Mouse (Mus musculus) CH12.LX (cell line): Measurements from ENCODE around the gene Camta1.

Source experiments
- BHLHE40 ChIP-seq: IDR thresholded peaks from 2 replicates; pipeline ENCODE4 v1.6.1; 2011; ENCODE audit warnings: mild to moderate bottlenecking, low read depth, low read length, improper control_type of control experiment
- CHD1 ChIP-seq: IDR thresholded peaks from 2 replicates; pipeline ENCODE4 v1.6.1; 2012; ENCODE audit warnings: low read depth, low read length, improper control_type of control experiment, inconsistent platforms
- CHD2 ChIP-seq: IDR thresholded peaks from 2 replicates; pipeline ENCODE4 v1.6.1; 2011; ENCODE audit warnings: low read length, improper control_type of control experiment
- CTCF ChIP-seq, 2 experiments: IDR thresholded peaks in 1 of 2; conservative IDR thresholded peaks in 1 of 2; 2 replicates each; pipeline ENCODE4 v1.5.1; 2011 to 2012; ENCODE audit warnings: low read depth in 2 of 2, low read length in 2 of 2, improper control_type of control experiment in 1 of 2, inconsistent platforms in 1 of 2, mild to moderate bottlenecking in 1 of 2, moderate library complexity in 1 of 2
- EP300 ChIP-seq: IDR thresholded peaks from 2 replicates; pipeline ENCODE4 v1.6.1; 2011; ENCODE audit warnings: low read length, improper control_type of control experiment
- KAT2A ChIP-seq: IDR thresholded peaks from 2 replicates; pipeline ENCODE4 v1.6.1; 2012; ENCODE audit warnings: low read length, improper control_type of control experiment, inconsistent platforms; ENCODE audit not compliant: insufficient replicate concordance
- MEF2A ChIP-seq: IDR thresholded peaks from 2 replicates; pipeline ENCODE4 v1.6.1; 2014; ENCODE audit warnings: low read depth, mild to moderate bottlenecking, inconsistent platforms, low read length, improper control_type of control experiment, borderline replicate concordance
- MXI1 ChIP-seq: IDR thresholded peaks from 2 replicates; pipeline ENCODE4 v1.6.1; 2011; ENCODE audit warnings: mild to moderate bottlenecking, low read depth, low read length, improper control_type of control experiment
- POLR2A ChIP-seq: IDR thresholded peaks from 2 replicates; pipeline ENCODE4 v1.6.1; 2011; ENCODE audit warnings: low read depth, mild to moderate bottlenecking, improper control_type of control experiment, low read length
- RCOR1 ChIP-seq: conservative IDR thresholded peaks from 2 replicates; pipeline ENCODE4 v1.6.1; 2012; ENCODE audit warnings: low read depth, mild to moderate bottlenecking, inconsistent platforms, low read length, improper control_type of control experiment

DNA sequence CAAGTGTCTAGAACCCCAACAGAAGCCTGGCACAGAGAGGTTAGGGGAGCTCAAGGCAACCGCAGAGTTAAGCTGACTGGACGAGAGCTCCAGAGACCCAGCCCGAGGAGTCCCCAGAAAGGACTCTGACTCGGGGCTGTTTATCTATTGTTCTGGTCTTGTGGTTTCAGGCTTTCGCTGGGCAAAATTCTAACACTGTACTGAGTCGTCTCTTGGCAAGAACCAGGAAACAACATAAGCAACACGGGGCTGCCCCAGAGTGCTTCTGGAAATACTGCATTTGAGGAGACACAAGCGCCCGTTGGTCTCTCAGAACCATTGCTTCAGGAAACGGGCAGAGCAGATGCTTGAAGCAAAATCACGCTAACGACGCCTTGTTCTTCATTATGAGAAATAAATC lies 860.3 kb downstream of the Camta1 start:
- 0 out of 2 replicates have a peak, but pooled peaks have one; percentile 27 for TF ChIP-seq EP300
- no peak for TF ChIP-seq CHD2
- no peak for TF ChIP-seq MXI1
- TF ChIP-seq CTCF (conservative IDR thresholded peaks at IDR 0.05 in 1 of 2, IDR thresholded peaks at IDR 0.05 in 1 of 2; ENCODE audit: low read depth in 2 of 2, low read length in 2 of 2): no peak
- no peak; the same call in 1 of the 2 replicates for TF ChIP-seq MEF2A
- TF ChIP-seq KAT2A: no peak
- no peak for TF ChIP-seq POLR2A
- TF ChIP-seq CHD1: no peak
- TF ChIP-seq RCOR1: 0 out of 2 replicates have a peak, but pooled peaks have one; percentile 59
- no peak for TF ChIP-seq BHLHE40
